Mouse (Mus musculus) spleen, adult 2 months (tissue): ENCODE results near the gene Kalrn.

Experiments used
- CTCF ChIP-seq: fragments of 200-500 bp; IDR thresholded peaks from 2 replicates; pipeline ENCODE4 v1.5.1; 2011; ENCODE audit warnings: mild to moderate bottlenecking, inconsistent platforms; ENCODE audit not compliant: insufficient read depth, insufficient read length, insufficient replicate concordance; ENCODE audit errors: extremely low read depth
- POLR2A ChIP-seq: fragments of 200-500 bp; IDR thresholded peaks from 2 replicates; pipeline ENCODE4 v1.6.1; 2011; ENCODE audit warnings: low read depth, low read length, inconsistent platforms

DNA sequence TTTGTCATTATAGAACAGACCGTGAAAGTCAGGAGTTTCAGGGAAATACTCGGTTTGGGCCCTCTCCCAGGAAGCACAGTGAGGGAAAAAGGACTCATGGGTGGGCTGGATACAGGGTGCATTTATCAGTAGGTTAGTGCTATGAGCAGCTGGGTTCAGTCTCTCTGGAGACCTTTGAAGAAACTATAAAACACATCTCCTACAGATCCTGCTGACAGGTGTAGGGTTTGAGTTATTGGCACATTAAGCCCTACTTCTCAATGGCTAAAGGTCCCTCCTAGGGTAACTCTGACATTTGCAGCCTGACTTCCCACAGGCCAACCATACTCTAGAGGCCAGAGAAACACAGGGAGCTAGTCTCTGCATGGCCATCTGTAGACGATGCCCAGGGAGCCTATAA is 256.2 kb downstream of the Kalrn start:
- TF ChIP-seq CTCF (no peak), POLR2A (no peak)
